8 mouse cellular contexts compared by ENCODE assay signal in genomic region chr16:91885389-91886122, GRCm38 (mm10).
DNase-seq lines count a peak whose midpoint lies in the region; ATAC-seq and TF ChIP-seq lines count a peak whose summit lies in the region.

No protein-coding gene starts in this region.

- H3K27me3 ChIP-seq in embryonic facial prominence, embryonic 10.5 days (replicated peaks; ENCODE audit: low read depth, poor library complexity, severe bottlenecking), result no peaks in the 10 kb centered on the region
- H3K27me3 ChIP-seq in hindbrain, embryonic 14.5 days (ENCODE audit: control insufficient read depth, insufficient read depth, low read length), result no peaks in the 10 kb centered on the region
- H3K27me3 ChIP-seq in lung, embryonic 14.5 days (ENCODE audit: insufficient read depth, low read length), result no peaks in the 10 kb centered on the region

- H3K4me1 ChIP-seq in lung, adult 2 months (ENCODE audit: control insufficient read depth, insufficient read depth, low read length), result no peaks in the 10 kb centered on the region
- H3K4me1 ChIP-seq in embryonic facial prominence, embryonic 10.5 days, result peaks cover 43% of the 10 kb centered on the region
- H3K4me1 ChIP-seq in hindbrain, embryonic 14.5 days (replicated peaks; ENCODE audit: control insufficient read depth, insufficient read depth, low read length), result no peaks in the 10 kb centered on the region
- peaks cover 3% of the 10 kb centered on the region; the same call in 1 of the 2 replicates for H3K4me1 ChIP-seq in lung, embryonic 14.5 days (ENCODE audit: insufficient read depth)

- no peak overlapping the region for H3K9ac ChIP-seq in hindbrain, embryonic 14.5 days
- H3K9ac ChIP-seq in lung, embryonic 14.5 days, result no peak overlapping the region

- TF ChIP-seq POLR2A in lung, adult 2 months (IDR thresholded peaks at IDR 0.05; ENCODE audit: borderline replicate concordance, extremely low read depth, low read depth, low read length), result no peak

- H3K36me3 ChIP-seq in embryonic facial prominence, embryonic 10.5 days (replicated peaks), result peaks cover 4% of the 10 kb centered on the region; the same call in 1 of the 2 replicates
- H3K36me3 ChIP-seq in hindbrain, embryonic 14.5 days (replicated peaks; ENCODE audit: control insufficient read depth, insufficient read depth), result peaks cover 31% of the 10 kb centered on the region
- no peaks in the 10 kb centered on the region for H3K36me3 ChIP-seq in lung, embryonic 14.5 days (ENCODE audit: insufficient read depth)

- ATAC-seq in hindbrain, embryonic 14.5 days (ENCODE audit: low FRiP score), result 0 out of 2 replicates have a peak, but pooled peaks have one; percentile 15
- ATAC-seq in lung, embryonic 14.5 days (ENCODE audit: insufficient read depth), result no peak

- no peak overlapping the region for H3K4me3 ChIP-seq in lung, adult 2 months (replicated peaks; ENCODE audit: extremely low read depth, low read depth, low read length)
- peak overlapping the region; percentile 41 for H3K4me3 ChIP-seq in embryonic facial prominence, embryonic 10.5 days
- no peak overlapping the region for H3K4me3 ChIP-seq in hindbrain, embryonic 14.5 days (replicated peaks; ENCODE audit: low read length)
- no peak overlapping the region for H3K4me3 ChIP-seq in lung, embryonic 14.5 days (ENCODE audit: low read depth, low read length)

- DNase-seq in lung, adult 2 months, result peak; percentile 24
- no peak for DNase-seq in lung, postnatal 25 days (ENCODE audit: low spot score)
- DNase-seq in embryonic facial prominence, embryonic 10.5 days (ENCODE audit: low spot score), result peak; percentile 49
- DNase-seq in hindbrain, embryonic 14.5 days (ENCODE audit: low spot score), result no peak
- peak; percentile 71 for DNase-seq in lung, embryonic 14.5 days
- peak; percentile 65 for DNase-seq in retina, postnatal 1 day
- no peak for DNase-seq in left cerebral cortex, postnatal 14 days (ENCODE audit: low spot score in 2 of 2)
- DNase-seq in ovary, postnatal 14 days (ENCODE audit: low spot score), result no peak

- peak; percentile 66 for TF ChIP-seq CTCF in lung, adult 2 months (IDR thresholded peaks at IDR 0.05; ENCODE audit: insufficient read depth, low read length)
- peak; percentile 45 for TF ChIP-seq CTCF in lung, embryonic 14.5 days (IDR thresholded peaks at IDR 0.05; ENCODE audit: low read depth)

- H3K27ac ChIP-seq in embryonic facial prominence, embryonic 10.5 days (replicated peaks), result peak overlapping the region; percentile 72
- no peak overlapping the region for H3K27ac ChIP-seq in hindbrain, embryonic 14.5 days
- 0 out of 2 replicates have a peak overlapping the region, but pooled peaks have one; percentile 16 for H3K27ac ChIP-seq in lung, embryonic 14.5 days (ENCODE audit: low read depth)

- no peaks in the 10 kb centered on the region for H3K9me3 ChIP-seq in embryonic facial prominence, embryonic 10.5 days
- no peaks in the 10 kb centered on the region for H3K9me3 ChIP-seq in hindbrain, embryonic 14.5 days (ENCODE audit: control insufficient read depth, low read length)
- H3K9me3 ChIP-seq in lung, embryonic 14.5 days (ENCODE audit: low read depth, low read length), result no peaks in the 10 kb centered on the region

- H3K4me2 ChIP-seq in hindbrain, embryonic 14.5 days (replicated peaks), result 0 out of 2 replicates have a peak overlapping the region, but pooled peaks have one; percentile 1
- H3K4me2 ChIP-seq in lung, embryonic 14.5 days, result peak overlapping the region; percentile 36

- intact Hi-C loops in left cerebral cortex, postnatal 14 days (cut with DNase I), result no loop called here

- WGBS in lung, adult 2 months, result 17% methylated on average over 19 of the region's 19 CpGs
- WGBS in embryonic facial prominence, embryonic 10.5 days, result 9% methylated on average over 19 of the region's 19 CpGs
- 6% methylated on average over 19 of the region's 19 CpGs for WGBS in hindbrain, embryonic 14.5 days
- 8% methylated on average over 19 of the region's 19 CpGs for WGBS in lung, embryonic 14.5 days

Comparison
In these comparisons a context has a peak if more than half of its experiments do, and no peak if none do; other contexts are left out.
1. DNase-seq: peak in lung, adult 2 months (single experiment), embryonic facial prominence, embryonic 10.5 days (single experiment), lung, embryonic 14.5 days (single experiment) and retina, postnatal 1 day (single experiment); none in lung, postnatal 25 days (single experiment), hindbrain, embryonic 14.5 days (single experiment), left cerebral cortex, postnatal 14 days (0 of 2) and ovary, postnatal 14 days (single experiment).